ENCODE assay signal across 8 mouse cellular contexts in genomic region chr9:40799837-40800501, GRCm38 (mm10). TPM values are rescaled to one million over a fixed set of nuclear protein-coding genes. Genes with fewer than 3 reads are reported as not detected.
A peak's percentile ranks its signal among the peaks of the same experiment; 100 is the strongest.
DNase-seq lines count a peak whose midpoint lies in the region; ATAC-seq lines count a peak whose summit lies in the region.

No protein-coding gene starts in this region.

- DNase-seq in R1 (ENCODE audit: low read depth, low spot score), result peak; percentile 78
- DNase-seq in cerebellum, postnatal 14 days, result peak; percentile 83 to 87
- DNase-seq in gastrocnemius, adult 18-20 months (ENCODE audit: low spot score), result peak; percentile 77
- peak; percentile 69 to 73 for DNase-seq in left cerebral cortex, postnatal 14 days (ENCODE audit: low spot score in 2 of 2)
- DNase-seq in right cerebral cortex, postnatal 10 days (ENCODE audit: low spot score in 2 of 2), result peak; percentile 82 to 86
- peak; percentile 78 for DNase-seq in urinary bladder, postnatal 14 days (ENCODE audit: low spot score)

- peak overlapping the region; percentile 100 for H3K27ac ChIP-seq in hindbrain, embryonic 15.5 days (replicated peaks)

- intact Hi-C loops in left cerebral cortex, postnatal 14 days (cut with DNase I), result loop anchor here (2.0 kb wide), 1 partner anchor 43 kb away; no protein-coding TSS in a partner anchor

- peak overlapping the region; percentile 79 for H3K4me2 ChIP-seq in hindbrain, embryonic 15.5 days

- H3K9ac ChIP-seq in hindbrain, embryonic 15.5 days, result peak overlapping the region; percentile 82

- WGBS in hindbrain, embryonic 15.5 days, result under 1% methylated on average over 30 of the region's 30 CpGs

- H3K9me3 ChIP-seq in hindbrain, embryonic 15.5 days, result no peaks in the 10 kb centered on the region

- peaks cover 28% of the 10 kb centered on the region for H3K4me1 ChIP-seq in hindbrain, embryonic 15.5 days (replicated peaks)

- no peaks in the 10 kb centered on the region for H3K27me3 ChIP-seq in hindbrain, embryonic 15.5 days

- ATAC-seq in hindbrain, embryonic 15.5 days (ENCODE audit: low FRiP score, low read depth), result peak; percentile 33
- ATAC-seq in megakaryocyte progenitor cell, adult 5-6 weeks (replicated peaks; ENCODE audit: poor library complexity), result peak; percentile 33

- H3K36me3 ChIP-seq in hindbrain, embryonic 15.5 days, result peaks cover 15% of the 10 kb centered on the region

- peak overlapping the region; percentile 93 for H3K4me3 ChIP-seq in hindbrain, embryonic 15.5 days

RNA-seq across cellular contexts. Expression of gene Hspa8, which starts 0.8 kb away (rescaled TPM):
- total RNA-seq in gastrocnemius, adult 18-20 months (2021), result 1,000 to 10,000 TPM in 1 of 2 experiments, 100 to 1,000 TPM in 1; 992 to 1,504 TPM
- 3,140 and 3,153 TPM in 2 replicates for polyA plus RNA-seq in hindbrain, embryonic 15.5 days (2015; fragmentation: Nextera tagmentation; extraction: Ambion mirVana)
- 1,000 to 10,000 TPM; 2,189 to 2,356 TPM for total RNA-seq in left cerebral cortex, postnatal 14 days (2021)
- 3,635 and 4,207 TPM in 2 replicates for total RNA-seq in megakaryocyte progenitor cell, adult 5-6 weeks (2015)
- total RNA-seq in megakaryocyte progenitor cell, adult 5-6 weeks (2017), result 4,709 and 5,125 TPM in 2 replicates

Comparison
In these comparisons a context has a peak if more than half of its experiments do, and no peak if none do; other contexts are left out.
1. Peak in every context shown above with its lines: DNase-seq, ATAC-seq, H3K4me3 ChIP-seq and H3K27ac ChIP-seq.